Mouse (Mus musculus) ZHBTc4 (cell line): ENCODE results near the gene Gimap1.
A peak's percentile ranks its signal among the peaks of the same experiment; 100 is the strongest.

ENCODE experiments used
- DNase-seq: peaks from one replicate; pipeline ENCODE4 v3.0.0-alpha.2; 2011; ENCODE audit warnings: low read depth, low spot score

The Gimap1 gene

GRCm38 (mm10) chr6:48740501-48741169, 1.8 kb downstream of the Gimap1 start:
- no peak for DNase-seq

- DNase-seq, result peak; percentile 42
These were observed 2.4 kb downstream of the Gimap1 start for GRCm38 (mm10) chr6:48741273-48741672.

DNA sequence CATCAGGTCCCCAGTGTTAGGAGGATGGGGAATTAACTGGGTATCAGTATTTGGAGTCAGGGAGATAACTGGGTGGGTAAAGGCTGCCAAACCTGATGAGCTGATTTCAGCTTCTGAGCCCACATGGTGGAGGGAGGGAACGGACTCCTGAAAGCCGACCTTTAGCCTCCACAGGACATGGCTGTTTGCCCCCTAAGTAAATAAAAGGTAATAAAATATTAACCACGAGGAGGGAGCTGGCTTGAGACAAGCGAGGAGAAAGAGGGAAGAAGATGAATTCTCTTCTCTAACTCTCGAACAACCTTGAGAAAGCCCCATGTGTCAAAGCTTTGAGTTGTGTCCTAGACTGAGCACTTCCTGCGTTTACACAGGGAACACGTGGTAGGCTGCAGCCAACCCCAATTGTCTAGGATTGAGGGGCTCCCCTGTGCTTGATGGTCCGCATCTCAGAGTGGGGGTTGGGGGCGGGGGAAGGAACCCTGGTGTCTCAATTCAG, 2.9 kb downstream of the Gimap1 start:
- DNase-seq, result no peak

DNA sequence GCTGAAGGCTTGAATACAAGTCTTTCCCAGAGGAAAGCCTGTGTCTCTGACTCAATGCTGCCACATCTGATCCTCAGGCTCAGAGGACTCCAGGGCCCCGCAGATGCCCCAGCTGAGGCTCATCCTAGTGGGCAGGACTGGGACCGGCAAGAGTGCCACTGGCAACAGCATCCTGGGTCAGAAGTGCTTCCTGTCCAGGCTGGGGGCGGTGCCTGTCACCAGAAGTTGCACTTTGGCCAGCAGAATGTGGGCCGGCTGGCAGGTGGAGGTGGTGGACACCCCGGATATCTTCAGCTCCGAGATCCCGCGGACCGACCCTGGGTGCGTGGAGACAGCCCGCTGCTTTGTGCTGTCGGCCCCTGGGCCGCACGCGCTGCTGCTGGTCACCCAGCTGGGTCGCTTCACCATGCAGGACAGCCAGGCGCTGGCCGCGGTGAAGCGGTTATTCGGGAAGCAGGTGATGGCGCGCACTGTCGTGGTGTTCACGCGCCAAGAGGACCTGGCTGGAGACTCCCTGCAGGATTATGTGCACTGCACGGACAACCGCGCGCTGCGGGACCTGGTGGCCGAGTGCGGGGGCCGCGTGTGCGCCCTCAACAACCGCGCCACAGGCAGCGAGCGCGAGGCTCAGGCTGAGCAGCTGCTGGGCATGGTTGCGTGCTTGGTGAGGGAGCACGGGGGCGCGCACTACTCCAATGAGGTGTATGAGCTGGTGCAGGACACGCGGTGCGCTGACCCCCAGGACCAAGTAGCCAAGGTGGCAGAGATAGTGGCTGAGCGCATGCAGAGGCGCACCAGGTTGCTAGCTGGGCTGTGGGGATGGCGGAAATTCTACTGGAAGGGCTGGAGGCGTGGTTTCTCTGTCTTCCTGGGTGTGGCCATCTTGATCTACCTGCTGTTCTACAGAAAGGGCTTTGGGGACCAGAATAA, 3.8 kb downstream of the Gimap1 start:
- DNase-seq, result peak; percentile 52

DNA sequence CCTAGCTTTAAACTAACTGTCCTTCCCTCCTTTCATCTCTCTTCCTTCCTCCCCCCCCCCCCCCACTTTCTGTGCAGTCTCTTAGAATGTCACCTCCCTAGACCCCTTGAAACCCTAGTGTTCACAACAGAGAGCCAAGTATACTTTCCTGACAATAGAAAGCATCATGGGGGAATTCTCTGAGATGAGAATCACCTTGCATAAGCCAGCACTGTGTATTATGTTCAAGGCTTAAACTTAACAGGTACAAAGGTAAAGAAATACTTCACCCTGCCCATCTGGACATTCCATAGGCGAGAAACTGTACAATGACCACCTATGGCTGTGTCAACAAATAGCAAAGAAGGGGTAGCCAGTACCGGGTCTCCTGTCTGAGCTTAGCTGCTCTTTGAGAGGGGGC, 6.6 kb downstream of the Gimap1 start:
- no peak for DNase-seq

DNA sequence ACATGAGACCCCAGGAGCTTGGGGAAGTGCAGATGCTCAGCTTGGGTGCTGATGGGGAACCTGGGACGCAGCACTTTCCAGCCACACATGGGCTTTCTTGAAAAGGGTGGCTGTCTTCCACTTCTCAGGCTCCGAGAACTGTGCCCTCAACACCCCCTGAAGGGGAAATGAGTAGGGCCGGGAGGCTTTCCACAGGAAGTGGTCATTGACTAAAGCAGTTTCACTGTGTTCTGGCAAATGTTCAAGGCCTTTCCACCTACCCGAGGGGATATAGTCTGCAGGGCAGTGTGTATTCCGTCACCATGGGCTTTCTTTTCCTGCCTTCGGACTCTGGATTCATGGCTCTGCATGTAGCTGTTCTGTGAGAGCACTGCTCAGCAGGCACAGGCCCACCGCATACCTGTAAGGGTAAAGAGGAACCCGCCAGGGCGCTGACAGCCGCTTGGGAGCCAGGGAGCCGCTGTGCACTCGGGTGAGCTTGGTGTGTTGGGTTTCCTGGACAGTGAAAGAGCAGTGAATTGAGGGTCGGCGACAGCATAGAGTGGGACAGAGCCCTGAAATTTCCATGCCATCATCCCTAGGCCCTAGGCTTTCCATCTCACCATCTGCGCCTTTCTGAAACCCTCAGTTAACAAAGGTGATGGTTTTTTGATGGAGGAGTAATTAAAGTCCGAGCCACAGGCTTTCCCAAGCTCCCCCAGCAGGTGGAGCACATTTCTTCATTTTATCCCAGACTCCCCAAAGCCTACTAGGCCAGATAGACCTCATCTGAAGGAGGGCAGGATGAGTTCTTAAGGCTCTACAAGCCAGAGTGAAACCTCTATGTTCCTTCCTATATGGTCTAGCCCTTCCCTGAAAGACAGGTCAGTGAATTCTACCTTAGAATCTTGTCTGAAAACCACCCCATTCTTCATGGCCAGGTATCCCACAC, 7.4 kb downstream of the Gimap1 start, which contains the start of gene Gimap5:
Gene Gimap5 (plus strand): TSS at position 239 of the 931 bp plus-strand sequence.
- DNase-seq, result peak; percentile 68

- DNase-seq, result no peak
These were observed 8.5 kb downstream of the Gimap1 start for GRCm38 (mm10) chr6:48747091-48747966.

- DNase-seq, result no peak
These were observed 24.9 kb downstream of the Gimap1 start for GRCm38 (mm10) chr6:48763567-48764270.

- DNase-seq, result no peak
These were observed 25.6 kb downstream of the Gimap1 start for GRCm38 (mm10) chr6:48764496-48764895.

GRCm38 (mm10) chr6:48768178-48768869, 29.5 kb downstream of the Gimap1 start:
- peak; percentile 18 for DNase-seq

- no peak for DNase-seq
These were observed 30.1 kb downstream of the Gimap1 start for GRCm38 (mm10) chr6:48768933-48769332.

DNA sequence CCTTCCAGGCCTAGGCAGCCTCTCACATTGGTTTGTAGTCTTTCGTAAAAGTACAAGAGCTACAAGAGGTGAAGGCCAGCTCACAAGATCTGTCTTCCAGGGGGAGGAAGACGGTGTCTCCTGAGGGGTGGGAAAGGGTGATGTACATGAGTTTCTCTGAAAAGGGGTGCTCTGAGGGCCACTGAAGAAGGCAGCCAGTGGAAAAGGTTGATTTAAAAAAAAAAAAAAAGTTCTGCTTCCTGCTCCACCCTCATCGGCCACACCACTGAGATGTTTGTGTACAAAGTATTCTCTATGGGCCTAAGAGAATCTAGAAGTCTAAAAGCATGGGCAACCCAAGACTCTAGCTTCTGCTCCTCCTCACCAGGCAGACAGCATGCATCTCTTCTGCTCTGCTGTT, 31.8 kb downstream of the Gimap1 start, which contains the start of gene Gimap3:
Gene Gimap3 (minus strand): TSS at position 156 of the 400 bp plus-strand sequence.
- DNase-seq, result no peak

DNA sequence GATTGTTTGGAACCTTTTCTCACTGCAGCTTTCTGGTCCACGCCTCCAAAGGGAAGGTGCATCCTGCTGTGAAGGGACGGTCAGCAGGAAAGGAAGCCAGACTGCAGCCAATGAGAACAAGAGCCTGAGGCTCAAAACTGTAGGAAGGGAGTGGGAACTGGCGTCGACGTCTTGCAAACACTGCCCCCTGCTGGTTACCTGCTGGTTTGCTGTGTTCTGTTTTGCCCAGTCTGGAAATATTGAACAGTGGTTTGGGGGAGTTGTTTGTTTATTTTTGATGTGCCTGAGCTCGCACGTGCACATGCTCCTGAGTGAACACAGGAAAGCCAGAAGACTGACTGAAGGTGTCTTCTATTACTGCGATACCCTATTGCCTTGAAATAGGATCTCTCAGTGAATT, 33.2 kb downstream of the Gimap1 start:
- peak; percentile 90 for DNase-seq

- DNase-seq, result no peak
These were observed 45.6 kb downstream of the Gimap1 start for GRCm38 (mm10) chr6:48784406-48784805.

DNA sequence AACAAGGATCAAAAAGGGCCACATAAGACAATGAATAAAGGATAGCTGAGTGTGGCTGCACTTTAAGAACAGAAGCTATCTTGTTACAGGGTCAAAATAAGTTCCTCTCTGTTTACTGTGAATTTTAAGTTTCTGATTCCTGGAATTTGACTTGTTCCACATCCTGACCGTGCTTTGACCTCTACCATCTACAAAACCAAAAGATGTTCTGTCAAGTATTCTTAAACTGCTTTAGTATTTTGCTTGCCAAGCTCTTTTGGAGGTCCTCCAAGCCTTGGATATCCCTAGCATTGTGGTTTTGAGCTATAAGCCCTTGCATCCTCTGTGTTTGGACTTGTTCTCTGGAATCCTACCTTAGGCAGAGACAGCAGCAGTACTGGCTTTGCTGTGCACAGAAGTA, 46.3 kb downstream of the Gimap1 start:
- no peak for DNase-seq

- no peak for DNase-seq
These were observed 46.7 kb downstream of the Gimap1 start for GRCm38 (mm10) chr6:48785601-48786000.

DNA sequence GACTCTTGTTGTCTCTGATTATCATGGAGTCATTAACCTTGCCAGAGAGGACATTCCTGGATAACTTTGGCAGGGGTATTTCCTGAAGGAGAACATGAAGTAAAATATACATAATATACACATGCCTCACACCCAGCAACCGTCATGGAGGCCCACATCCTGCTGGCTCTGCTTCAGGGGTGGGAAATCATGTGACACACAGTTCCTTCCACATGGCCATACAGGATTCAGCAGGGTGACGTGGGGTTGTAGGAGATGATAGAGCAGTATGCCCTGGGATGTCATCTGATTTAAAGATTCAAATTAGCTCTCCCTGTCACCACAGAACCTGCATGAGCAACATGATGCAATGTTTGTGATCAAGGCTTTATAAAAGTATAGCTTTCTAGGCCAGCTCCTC, 49.0 kb downstream of the Gimap1 start:
- no peak for DNase-seq
